Mouse (Mus musculus) common myeloid progenitor, adult 5-6 weeks (primary cell): Measurements from ENCODE around the gene Hpn. TPM values are rescaled to one million over a fixed set of nuclear protein-coding genes. Genes with fewer than 3 reads are reported as not detected.
A peak's percentile ranks its signal among the peaks of the same experiment; 100 is the strongest.

Experiments used
- ATAC-seq: replicated peaks from 2 replicates; pipeline ENCODE4 v1.8.0; 2016; ENCODE audit warnings: low read depth, mild to moderate bottlenecking, moderate TSS enrichment, inconsistent platforms; ENCODE audit not compliant: poor library complexity, severe bottlenecking
- total RNA-seq: library from RNA; stranded (forward); fragments of 200-1000, 187-1606 nt; gene quantifications from 2 replicates; pipeline ENCODE4 v1.2.3, GENCODE M21; 2017

Hpn gene
- total RNA-seq, 1 experiment from 2014 or later: 13.4 TPM

DNA sequence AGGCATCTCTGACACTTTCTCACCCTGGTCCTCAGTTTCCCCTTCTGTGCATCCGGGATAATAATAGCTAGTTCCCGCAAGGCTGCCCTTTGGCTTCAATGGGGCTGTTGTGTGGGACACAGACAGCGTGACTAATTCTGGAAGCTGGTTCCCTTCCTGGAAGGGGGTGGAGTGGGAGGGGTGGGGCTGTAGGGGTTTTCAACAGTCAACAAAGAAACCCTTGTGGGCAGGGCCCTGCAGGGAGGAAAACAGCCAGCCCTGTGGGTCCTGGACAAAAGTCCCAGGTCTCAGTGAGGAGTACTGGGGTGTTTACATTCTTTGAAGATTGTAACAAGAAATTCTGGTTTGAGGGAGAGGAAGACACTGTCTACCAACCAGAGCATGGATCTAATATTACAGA, 29.9 kb downstream of the Hpn start:
- ATAC-seq: no peak

DNA sequence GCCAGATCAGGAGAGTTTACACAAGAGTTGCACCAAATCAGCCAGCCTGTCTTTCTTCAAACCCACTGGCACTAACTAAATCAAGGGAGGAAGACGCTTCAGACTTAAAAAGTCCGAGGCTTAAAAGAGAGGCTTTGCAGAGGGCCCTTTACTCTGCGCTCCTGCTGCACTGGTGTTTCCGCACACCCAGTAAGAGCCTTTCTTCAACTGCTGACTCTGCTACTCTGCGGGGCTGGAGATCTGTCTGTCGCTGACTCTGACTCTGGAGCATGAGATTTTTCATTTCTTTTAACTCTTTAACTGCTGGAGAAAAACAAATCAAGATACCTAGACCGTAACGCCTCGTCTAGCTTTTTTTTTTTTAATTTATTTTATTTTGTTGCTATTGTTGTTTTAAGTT, 30.9 kb downstream of the Hpn start:
- ATAC-seq: no peak

DNA sequence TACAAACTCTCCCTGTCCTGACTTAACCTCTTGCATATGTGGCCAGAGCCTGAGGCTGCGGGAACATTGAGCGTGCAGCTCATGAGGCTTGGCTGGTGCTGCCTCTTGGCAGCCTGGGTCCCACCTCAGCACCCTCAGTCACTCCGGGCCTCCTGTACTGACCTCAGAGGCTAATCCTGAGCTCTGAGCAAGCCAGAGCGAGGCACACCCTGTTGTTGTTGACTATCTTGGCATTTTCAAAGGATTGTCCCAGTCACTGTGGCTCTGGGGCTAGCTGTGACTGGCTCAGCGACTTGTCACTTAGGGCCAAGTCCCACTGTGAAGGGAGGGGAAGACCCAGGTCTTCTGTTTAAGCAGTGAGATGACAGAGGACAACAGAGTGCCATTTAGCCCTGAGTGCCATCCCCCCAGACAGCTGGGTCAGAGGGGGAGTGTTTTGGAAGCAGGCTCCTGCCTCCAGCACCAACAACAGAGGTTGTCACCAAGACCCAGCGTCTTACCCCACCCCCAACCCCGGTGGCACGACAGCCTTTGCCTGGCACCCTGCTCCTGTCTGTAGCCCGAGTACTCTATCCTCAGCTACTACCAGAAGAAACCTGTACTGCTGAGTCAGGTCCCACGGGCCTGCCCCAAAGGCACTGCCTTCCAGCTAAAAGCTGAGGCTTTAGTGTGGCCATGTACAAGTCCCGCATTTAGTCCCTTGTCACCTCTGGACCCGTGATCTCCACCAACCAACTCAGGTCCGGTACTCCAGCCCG, 32.1 kb downstream of the Hpn start:
- ATAC-seq: no peak

DNA sequence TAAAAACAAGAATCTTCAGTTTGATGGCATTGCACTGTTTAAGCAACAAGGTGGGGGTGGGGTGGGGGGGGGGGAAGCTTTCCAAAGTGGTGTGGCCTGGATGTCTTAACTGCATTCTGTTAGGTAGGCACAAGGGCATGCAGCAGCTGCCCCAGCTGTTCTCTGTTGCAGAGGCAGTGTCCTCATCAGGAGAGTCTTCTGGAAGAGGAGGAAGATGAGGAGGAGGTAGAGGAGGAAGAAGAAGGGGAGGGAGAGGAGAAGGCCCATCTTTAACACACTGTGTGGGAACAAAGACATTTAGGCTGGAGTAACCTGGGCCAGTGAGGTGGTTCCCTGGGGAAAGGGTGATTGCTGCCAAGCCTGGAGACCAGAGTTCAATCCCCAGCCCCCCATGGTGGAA, 33.0 kb downstream of the Hpn start:
- no peak for ATAC-seq

DNA sequence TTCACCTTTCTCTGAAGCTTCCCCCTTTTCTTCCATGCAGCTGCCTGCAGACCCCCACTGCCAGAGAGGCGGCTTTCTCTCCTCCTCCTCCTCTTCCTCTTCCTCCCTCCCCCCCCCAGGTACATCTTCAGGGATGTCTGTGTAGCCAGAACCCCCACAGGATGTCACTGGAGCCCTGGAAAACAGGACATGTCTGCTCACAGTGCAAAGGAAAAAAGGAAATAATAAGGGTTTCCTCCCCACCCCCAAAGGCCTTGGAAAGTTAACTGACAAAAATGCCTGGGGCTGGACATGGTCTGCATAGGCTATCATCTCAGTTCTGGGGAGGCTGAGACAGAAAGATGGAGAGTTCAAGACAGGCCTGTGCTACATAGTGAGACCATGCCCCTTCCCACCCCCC, 34.0 kb downstream of the Hpn start:
- no peak for ATAC-seq

DNA sequence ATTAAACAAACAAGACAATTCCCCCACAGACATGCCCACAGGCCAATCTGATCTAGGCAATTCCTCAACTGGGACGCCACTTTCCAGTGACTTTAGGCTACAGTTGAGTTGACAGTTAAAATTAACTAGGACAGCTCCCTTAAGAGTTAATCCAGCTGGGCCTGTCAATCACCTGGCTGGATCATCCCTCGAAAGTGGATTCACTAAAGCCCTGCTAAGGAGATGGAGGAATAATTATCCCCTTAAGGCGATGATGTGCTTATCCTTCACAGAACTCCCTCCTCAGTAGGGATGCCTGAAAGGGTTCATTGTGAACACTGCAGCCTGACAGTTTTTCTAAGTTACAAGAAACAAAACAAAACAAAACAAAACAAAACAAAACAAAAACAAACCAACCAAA, 34.5 kb downstream of the Hpn start:
- ATAC-seq: no peak

DNA sequence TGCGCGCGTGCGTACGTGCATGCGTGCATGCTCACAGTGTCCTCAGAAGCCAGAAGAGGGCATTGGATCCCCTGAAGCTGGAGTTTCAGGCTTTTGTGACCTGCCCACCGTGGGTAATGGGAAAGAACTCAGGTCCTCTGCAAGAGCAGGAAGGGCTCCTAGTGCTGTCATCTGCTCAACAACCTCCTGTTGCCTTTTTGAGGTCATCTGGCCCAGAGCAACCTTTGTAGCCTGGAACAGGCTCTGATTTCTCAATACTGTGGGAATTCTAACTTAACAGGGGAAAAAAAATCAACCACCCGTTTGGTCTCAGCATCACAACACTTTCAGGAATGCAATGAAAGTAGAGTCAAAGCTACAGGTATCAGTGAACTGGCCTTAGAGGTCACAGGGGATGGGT, 35.4 kb downstream of the Hpn start:
- no peak for ATAC-seq

DNA sequence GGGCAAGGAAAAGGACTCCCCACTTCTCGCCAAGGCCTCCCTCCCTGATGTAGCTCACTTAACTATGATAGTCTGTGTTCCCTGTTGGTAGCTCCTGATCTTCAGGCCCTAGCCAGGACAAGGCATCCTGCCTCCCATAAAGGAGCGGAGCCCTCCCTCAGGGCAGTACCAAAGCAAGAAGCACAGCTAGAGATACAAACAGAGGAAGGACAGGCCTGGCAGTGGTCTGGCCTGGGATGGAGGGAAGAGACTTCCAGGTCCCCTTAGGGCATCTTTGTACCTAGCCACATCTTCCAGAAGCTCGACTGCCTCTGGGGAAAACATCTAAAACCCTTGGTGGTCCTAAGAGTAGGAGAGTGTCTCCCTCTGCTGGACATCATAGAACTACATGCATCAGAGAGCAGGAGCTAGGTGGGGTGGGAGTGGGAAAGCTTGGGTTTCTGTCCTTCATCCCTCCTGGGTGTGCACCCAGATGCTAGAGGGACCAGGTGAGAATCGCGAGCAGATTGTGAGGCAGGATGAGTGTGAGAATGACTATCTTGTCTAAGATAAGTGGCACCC, 37.1 kb downstream of the Hpn start:
- peak; percentile 84 for ATAC-seq

DNA sequence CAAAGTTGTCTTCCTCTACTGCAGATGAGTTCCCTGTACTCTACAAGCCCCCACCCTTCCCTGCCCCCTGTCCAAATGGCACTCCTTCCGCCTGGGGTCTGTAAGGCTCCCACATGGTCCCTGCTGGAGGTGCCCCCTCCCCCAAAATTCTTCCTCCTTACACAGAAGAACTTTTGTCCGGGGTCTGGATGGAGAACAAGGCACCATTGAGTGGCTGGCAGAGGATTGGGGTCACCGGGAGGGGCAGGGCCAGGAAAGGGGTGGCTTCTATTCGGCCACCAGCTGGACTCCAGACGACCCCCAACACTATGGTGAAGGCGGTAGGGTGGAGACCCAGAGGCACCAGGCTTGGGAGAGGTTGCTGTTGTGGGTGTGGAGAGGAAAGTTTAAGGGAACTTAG, 37.6 kb downstream of the Hpn start:
- no peak for ATAC-seq

DNA sequence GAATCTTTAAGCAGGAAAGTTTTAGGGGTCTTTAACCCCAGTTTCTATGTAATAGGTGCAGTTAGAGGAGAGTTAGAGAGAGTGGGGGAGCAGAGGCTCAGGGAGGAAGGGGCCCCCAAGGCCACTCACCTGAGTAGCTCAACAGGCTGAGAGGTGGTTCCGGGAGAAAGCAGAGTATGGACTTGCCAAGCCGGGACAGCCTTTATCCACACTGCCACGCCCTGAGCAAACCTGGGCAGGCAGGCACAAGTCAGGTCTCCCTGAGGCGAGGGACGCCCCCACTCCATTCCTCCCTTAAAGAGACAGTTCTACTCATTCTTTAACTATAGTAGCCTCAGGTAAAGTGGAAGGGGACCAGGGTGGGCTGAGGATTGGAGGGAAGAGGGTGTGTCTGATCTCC, 38.6 kb downstream of the Hpn start, which contains the start of gene Fxyd3:
TSS of gene Fxyd3 (minus strand) at position 213 of the 400 bp plus-strand sequence.
- no peak for ATAC-seq

DNA sequence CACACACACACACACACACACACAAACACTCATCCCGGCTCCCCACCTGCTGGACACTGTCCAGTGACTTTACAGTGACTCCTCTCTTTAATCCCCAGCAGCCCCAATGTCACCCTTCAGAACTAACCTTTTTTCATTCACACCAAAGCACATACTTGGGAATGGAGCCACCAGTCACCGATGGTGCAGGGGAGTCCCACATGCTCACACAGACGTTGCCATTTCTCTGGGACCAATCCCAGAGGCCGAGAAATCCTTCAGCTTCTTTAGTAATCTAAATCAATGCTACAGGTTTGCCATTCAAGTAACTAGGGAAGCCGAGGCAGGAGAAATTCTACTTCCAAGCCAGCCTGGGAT, 40.4 kb downstream of the Hpn start:
- ATAC-seq: no peak

DNA sequence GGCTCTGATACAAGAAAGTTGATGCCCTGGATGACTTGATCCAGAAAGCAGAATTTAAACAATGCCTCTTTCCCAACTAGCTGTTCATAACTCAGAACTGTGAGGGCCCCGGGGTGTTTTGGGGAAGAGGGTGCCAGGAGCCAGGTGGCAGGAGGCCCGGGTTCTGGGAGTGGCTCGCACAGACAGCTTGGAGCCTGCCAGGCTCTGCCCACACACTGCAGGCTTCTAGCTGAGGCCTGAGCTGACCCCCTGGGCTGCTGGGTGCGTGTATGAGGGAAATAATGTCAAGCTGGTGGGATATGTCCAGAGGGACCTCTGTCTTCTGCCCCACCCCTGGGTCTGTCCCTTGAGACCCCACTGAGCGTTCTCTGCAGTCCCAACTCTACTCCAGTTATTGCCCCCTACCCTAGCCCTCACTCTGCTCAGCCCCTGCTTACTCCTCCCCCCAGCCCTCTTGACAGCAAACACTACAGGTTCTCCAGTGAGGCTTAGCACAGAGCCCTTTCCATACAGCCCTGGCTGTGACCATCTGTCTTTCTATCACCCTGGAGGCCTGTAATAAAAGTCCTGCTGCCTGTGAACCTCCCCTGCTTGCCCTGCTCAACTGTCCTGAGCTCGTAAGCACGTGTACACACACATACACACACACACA, 40.9 kb downstream of the Hpn start:
- ATAC-seq: no peak

DNA sequence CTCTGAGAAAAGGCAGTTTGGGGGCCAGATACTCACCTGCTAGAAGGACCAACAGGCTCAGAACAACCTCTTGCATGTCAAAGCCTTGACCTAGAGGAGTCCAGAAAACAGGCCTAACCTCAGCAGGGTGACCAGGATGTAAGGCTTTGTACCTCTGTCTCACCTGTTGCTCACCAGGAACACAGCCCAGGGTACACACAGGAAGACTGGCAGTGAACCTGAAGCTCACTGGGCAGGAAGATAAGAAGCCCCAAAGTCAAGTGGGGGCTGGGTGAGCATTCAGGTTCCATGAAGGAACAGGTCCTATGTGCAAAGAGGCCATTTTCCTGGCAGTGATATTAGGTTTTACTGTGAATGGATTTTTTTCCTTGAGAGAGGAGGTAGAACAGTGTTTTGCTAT, 41.5 kb downstream of the Hpn start:
- no peak for ATAC-seq

DNA sequence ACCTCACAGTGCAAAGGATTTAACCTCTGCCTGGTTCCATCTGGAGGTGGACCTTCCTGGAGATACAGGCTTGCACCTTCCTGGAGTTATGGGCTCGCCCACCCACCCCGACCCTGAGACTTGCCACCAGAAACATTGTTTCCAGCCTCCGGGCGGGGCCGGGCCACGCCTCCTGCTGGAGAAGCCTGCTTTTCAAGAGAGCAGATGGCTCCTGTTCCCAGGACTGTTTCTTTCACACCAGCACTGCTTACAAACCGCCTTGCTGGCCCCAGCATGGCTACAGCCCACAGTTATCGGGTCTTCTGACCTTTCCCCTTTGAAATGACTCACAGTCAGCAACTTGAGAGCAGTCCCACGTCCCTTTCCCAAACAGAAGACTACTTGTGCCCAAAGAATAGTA, 42.8 kb downstream of the Hpn start:
- no peak for ATAC-seq

DNA sequence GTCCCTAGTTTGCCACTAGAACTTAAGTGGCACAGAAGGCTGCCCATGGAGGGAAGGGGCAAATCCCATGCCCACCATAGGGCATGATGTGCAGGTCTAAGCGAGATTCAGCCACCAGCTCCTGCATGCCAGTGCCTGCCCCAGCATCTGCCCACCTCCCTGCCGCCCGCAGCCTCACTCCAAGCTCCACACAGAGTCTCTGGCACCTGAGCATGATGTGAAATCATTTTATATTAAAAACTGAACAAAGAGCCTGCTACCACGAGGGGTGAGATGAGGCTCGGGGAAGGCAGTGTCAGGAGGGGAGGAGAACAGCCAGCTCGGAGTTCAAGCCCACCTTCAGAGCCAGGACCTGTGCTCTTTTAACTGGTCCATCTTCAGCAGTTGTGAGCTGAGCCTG, 44.8 kb downstream of the Hpn start:
- no peak for ATAC-seq

DNA sequence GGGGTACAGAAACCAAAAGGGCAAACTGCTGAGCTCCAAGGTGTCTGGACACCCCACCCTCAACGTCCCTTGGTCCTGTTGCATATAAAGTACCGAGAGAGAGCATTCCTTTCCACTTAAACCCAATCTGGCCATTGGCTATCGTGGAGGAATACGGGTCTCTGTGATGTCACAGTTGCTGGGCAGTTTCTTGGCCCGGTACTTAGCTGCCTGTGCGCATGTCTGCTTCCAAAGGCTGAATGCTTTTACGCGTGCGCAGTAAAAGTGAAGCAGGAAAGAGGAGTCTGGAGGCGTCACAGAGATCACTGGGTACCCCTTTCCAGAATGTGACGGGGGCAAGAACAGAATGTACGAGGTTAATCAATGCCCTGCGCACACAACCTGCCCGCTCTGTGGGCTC, 45.6 kb downstream of the Hpn start:
- no peak for ATAC-seq

DNA sequence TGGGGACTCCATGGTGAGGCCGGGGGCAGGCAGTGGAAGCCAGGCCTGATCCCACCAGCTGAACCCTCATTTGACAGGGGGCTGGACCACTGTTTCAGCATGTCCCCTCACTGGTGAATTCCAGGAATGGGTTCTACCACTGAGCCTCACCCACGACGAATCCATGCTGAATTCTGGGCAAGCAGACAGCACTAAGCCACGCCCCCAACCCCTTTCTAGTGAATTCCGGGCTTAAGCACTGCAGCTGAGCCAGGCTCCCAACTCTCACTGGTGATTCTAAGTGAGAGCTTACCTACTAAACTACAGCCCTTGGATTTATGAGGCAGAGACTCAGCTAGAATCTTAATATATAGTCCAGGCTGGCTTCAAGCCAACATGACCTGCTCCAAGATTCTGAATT, 47.3 kb downstream of the Hpn start:
- ATAC-seq: no peak

DNA sequence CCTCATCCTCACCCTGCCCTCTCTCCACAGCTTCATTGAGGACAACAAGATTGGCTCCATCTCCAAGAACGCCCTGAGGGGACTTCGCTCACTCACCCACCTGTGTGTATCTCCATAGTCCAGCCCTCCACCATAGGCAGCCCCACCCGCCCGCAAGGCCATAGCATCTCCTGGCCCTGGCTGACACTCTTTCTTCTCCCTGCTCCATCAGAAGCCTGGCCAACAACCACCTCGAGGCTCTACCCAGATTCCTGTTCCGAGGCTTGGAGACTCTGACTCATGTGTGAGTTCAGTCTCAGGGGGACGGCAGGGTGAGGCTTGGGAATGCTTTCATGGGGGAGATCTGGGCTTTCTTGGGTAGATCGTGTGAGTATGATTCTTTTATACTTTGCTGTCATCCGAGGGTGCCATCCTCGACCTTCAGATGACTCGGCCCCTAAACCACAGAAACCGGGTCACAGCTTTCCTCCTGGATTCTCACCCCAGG, 52.0 kb downstream of the Hpn start:
- ATAC-seq: no peak

DNA sequence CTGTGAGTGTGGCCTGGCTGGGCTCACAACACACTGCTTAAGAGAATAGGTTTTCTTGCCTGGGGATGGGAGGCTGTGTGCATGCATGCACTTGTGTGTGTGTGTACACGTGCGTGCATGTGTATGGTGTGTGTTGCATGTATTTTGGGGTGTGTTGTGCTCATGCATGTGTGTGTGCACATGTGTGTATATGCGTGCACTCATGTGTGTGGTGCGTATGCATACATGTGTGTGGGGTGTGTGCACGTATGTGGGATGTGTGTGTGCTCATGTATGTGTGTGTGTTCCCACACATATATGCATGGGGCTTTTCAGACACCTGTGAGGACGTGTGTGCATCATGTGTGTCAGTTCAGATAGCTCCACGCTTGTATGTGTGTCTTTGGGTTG, 54.5 kb downstream of the Hpn start:
- ATAC-seq: no peak

DNA sequence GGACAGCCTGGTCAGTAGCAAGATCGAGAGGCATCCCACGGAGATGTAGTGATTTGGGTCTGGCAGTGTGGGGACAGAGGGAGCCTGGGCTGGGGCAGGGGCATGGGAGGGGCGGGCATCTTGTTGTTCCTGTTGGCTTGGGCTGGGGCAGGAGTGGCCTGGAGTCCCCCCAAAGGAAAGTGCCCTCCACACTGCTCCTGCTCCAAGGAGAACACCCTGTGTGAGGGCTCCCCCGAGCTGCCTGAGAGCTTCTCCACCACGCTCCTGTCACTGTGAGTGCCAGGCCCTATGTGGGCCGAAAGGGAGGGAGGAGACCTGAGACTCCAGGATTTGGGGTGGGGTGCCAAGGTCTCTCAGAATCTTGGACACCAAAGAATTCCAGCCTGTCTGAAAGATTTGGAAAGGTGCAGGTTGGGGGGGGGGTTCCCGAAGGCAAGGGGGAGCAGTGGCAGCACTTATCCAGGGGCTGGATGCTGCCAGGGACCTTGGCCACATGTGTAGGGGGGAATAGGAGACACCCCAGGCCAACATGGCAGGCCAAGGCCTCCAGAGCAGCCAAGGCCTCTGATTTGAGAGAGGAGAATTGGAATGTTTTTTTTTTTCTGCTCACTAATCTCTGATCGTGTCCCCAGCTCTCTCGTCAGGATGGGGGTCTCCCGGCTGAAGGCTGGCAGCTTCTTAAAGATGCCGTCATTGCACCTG, 55.0 kb downstream of the Hpn start:
- ATAC-seq: no peak

DNA sequence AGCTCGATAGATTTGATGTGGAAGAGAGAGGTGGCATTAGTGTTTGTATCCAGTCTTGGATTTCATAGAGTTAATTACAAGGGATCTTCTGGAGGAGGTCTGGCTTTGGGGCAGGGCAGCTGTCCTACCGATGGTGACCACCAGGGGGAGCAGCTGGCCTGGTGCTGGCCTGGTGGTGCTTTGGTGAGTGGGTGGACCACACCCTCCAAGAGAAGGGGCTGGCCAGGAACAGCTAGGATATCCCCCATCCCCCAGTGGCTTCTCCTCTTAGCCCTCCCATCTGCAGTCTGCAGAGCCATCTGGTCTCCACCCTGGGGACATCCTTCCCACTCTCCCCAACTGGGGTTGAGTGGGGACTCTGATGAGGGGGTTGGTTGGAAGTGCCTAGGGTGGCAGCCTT, 56.0 kb downstream of the Hpn start, which contains the start of gene Lgi4:
TSS of gene Lgi4 (plus strand) at position 235 of the 400 bp plus-strand sequence.
- ATAC-seq: peak; percentile 88
